Mouse (Mus musculus) spleen, embryonic (tissue): ENCODE data around the gene Abcd3.

Experiments used
- CTCF ChIA-PET: fragments of 350-600 bp; sonication (Branson Sonifier 250); formaldehyde crosslinking; loops from one replicate; lab custom pipeline; 2022; lab: Charles Lee

The Abcd3 gene

DNA sequence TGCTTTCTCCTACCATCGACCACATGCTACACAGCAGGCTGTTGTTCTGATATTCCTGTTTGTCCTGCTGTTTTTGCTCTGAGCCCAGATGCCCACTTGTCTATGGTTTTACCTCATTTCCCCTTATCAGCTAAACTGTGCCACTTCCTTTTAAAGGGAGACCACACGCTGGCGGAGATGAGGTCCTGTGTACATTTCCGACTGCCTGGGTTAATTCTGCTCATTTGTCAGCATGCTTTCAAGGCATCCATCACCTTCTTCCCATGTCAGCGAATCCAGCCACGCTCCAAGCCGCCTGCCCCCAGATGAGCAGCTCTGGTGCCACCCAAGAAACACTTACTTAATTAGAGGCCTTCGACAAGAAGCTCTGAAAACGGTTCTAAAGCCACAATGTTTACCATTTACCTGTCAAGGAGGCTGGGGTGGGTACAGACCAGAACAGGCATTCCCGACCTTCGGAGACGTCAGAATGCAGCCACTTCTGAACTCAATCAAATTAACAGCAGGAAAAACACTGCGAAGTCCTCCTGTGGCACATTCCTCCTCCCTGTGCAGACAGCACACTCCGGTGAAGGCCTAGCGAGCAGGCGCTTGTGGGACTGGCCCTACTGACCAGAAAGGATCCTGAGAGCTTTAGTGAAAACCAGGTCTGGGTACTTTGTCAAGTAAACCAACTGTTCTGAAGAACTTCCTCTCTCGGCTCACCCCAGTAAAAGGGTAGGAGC is 75.5 kb downstream of the Abcd3 start:
- CTCF ChIA-PET = interaction anchor here (0.7 kb wide), 1 partner anchor 203 kb away, joined by 3 read pairs; no protein-coding TSS in a partner anchor

DNA sequence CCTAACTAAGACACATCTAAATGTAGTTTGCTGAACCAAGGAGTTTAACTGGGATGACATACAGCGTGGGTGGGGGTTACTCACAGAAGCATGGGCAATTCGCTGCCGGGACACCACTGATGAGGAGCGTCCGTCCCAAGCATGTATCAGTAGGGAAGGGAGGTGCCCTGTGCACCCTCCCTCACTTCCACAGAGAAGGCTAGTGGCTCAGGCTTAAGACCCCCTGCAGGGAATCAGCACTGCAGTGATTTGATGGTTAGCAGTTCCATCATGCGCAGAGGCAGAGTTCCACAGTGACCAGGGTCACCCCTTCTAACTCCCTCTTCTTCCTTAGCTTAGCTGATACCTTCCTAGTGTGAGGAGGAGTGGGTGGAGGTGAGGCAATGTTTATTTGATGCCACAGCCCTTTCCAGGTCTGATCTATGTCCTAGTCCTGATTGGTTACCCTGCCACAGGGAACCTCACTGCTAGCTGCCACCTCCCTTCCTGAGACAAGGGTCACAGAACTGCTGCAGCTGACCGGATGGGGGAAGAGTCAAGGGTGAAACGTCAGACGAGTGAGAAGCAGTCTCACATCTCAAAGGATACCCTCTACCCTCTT is 76.3 kb downstream of the Abcd3 start:
- CTCF ChIA-PET = no interaction called here

DNA sequence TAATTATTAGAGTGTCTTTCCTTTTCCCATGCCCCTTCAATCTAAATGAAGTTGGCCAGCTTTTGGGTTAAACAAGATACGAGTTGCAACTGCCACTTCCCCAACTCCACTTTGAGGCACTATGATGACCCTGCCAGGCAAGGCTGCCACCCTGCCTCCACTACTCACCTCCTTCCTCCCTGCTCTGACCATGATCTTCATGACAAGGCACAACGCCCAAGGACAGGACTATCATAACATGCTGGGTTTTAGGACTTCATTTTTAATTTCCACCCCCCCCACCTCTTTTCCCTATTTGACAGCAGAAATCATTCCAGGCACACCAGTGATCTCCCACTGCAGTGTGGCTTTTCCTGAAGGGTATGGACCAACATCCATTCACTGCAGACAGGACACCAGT is 77.2 kb downstream of the Abcd3 start:
- CTCF ChIA-PET = interaction anchor here (0.5 to 0.6 kb wide), 2 partner anchors 149 to 443 kb away, joined by 3 to 5 read pairs; no protein-coding TSS in a partner anchor

DNA sequence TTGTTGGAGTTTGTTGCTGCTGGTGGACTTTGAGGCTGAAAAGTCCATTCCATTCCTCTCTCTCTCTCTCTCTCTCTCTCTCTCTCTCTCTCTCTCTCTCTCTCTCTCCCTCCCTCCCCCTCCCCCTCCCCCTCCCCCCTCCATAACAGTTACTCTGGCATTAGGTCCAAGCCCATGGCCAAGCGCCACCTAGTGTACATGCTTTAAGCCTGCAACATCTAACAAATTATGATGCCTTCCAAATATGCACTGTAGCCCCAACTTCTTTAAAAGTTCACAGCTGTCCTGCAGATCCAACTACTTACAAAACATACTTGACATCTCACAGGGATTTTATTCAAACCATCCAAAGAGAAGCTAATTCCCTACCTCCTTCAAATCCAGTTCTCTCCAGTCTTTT is 77.6 kb downstream of the Abcd3 start:
- CTCF ChIA-PET = interaction anchor here (0.5 to 0.8 kb wide), 4 partner anchors 150 to 556 kb away, joined by 3 to 6 read pairs (median 4); no protein-coding TSS in a partner anchor

DNA sequence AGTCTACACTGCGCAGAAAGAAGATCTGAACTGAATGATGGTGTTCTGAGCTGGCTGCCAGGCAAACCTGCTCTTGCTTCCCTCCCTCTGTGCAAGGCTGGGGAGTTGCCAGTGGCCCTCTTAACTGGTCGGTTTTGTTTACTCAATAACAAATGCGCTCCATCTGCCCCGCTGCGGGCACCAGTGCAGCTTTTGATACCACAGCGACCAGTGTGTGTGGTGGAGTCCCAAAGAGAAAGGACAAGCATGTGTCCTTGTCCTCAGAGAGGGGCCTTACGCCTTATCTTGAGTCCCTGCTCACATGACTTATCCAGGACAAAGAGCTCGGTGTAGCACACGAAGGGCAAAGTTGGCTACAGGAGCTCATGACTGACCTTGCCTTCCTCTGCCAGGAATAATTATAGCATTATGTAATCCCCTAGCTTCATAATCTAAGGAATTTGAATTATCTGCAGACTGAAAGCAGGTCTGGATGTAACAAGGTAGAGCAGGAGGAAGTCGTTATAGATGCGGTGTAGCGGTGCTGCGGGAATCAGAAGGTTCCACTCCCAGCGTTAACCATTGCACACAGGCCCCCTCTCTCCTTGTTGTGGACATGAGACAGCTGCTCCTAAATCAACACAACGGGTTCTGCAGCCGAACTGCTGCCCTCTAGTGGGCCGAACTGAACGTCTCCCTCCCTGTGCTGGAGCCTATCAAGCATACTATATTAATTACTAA is 78.9 kb downstream of the Abcd3 start:
- CTCF ChIA-PET = interaction anchor here (0.6 to 0.8 kb wide), 3 partner anchors 196 to 643 kb away, joined by 5 to 6 read pairs (median 6); no protein-coding TSS in a partner anchor

DNA sequence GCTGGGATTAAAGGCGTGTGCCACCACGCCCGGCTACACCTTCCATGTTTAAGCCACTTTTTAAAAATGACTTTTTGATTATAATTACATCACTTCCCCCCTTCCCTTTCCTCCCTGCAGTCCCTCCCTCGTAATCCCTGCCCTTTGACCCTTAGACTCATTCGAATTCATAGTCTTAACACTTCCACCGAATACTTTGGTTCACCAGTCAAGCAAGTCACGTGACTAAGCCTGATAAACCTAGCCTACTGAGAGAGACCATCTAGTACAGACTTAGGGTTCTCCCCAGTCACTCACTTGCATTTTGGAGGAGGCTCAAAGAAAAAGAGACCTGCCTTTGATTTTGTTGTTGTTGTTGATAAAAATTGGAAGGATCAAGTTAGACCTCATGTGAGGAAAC is 79.6 kb downstream of the Abcd3 start:
- CTCF ChIA-PET = no interaction called here

DNA sequence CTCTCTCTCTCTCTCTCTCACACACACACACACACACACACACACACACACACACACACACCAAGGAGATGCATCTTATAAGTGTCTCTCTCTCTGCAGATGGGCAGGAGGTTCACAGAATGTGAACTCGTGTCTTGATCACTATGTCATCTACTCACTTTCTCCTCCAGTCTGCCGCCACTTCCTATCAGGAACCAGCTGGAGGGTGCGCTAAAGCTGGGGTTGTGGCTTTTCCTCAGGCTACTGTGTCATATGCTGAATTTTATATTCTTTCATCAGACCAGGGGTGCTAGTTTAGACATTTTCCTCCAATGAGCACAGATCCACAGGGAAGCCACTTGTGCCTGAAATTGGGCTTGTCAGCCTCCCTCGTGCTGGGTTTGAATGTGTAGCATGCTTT is 85.4 kb downstream of the Abcd3 start:
- CTCF ChIA-PET = interaction anchor here (0.7 kb wide), 1 partner anchor 1161 kb away, joined by 3 read pairs; no protein-coding TSS in a partner anchor

DNA sequence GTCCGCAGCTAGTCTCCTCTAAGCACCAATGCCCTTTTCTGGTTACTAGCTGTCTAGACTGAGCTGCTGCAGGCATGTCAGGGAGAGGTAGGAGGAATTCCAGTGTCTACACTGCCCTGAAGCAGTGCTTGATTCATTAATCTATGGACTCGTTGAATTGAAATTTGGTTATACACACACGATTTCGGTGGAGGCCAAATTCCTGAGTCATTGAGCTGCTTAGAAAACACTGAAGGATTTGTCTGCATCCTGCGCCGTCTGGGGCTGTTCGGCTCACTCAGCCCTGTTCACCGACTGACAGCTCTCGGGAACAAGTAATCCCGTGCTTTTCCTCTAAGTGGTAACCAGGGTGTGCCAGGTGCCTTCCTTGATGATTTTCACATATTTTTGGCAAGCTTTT is 89.5 kb downstream of the Abcd3 start:
- CTCF ChIA-PET = no interaction called here

DNA sequence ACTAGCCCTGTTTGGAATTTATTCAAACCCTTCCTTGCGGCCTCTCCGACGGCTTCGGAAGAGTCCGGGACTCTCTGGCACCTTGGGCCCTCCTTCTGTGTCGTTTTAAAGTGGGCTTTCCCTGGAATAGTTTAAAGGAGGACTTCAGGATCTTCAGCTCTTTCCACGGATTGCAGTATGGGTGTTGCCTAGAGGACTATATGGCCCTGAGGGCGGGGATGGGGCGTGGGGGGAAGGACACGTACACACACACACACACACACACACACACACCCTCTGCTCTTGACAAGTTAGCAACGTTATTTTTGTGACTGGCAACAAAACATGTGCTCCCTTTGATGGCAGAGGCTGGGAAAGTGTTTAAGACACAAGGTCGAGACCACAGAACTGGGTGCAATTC is 90.5 kb downstream of the Abcd3 start:
- CTCF ChIA-PET = interaction anchor here (0.7 kb wide), 1 partner anchor 388 kb away, joined by 3 read pairs; no protein-coding TSS in a partner anchor

DNA sequence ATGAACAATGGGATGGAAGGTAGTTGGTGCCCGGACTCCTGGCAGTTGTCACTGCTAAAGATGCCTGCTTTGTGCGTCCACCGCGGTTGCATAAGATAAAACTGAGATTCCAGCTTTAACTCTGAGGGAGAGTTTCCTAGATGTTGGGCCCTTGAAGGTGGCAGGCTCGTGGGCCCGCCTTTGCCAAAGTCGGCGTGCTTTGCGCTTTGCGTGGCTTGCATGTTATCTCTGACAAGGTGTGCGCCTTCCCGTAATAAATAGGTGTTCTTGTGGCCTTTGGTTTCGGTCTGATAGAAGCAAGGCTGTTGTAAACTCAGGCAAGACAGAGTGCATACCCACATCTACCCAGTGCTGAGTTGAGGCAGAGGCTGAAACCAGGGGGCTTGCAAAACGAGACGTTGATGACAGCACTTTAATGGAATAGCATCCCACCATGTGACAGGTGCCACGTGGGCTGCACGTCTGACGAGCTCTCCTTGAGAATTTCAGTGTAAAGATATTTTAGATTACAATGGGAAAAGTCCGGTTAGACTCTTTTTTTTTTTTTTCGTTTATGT is 91.1 kb downstream of the Abcd3 start:
- CTCF ChIA-PET = no interaction called here

DNA sequence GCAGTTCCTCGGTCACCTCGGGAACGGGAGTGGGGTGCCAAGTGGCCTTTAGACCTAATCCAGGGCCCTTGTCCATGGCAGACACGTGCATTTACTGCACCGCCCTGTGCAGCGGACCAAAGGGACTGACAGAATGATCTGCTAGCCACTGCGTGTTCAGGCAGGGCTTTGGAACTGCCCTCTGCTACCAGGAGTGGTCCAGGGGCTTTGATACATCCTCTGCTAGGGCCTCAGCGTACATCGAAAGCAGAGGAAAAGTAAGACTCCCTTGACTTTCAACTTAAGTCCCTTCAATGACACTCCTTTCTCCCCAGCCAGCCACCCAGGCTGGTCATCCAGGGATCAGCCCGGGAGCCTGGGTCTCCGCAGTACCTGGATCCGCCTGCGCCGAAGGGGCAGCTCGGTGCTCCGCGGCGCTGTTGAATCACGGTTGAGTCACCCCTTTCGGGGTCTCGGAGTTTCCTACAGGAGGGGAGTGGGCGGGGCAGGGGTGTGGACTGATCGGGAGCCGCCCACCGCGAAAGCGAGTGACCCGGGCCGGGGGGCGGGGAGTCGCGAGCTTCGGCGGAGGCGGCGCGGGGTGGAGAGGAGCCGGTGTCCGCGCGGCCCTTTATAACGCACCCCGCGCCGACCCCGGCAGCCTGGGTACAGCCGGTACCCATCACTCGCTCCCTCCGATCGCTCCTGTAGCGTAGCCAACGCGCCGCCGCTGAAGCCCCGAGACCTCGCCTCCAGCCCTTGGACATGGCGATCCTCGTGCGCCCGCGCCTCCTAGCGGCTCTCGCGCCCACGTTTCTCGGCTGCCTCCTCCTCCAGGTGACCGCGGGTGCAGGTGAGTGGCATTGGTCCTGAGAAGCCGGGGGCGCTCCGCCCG is 91.9 kb downstream of the Abcd3 start, which contains the start of gene F3:
Gene F3, plus strand, starts transcription at position 567 of the 874 bp plus-strand sequence.
- CTCF ChIA-PET = interaction anchor here (0.5 kb wide), 1 partner anchor 141 kb away, joined by 3 read pairs; no protein-coding TSS in a partner anchor

DNA sequence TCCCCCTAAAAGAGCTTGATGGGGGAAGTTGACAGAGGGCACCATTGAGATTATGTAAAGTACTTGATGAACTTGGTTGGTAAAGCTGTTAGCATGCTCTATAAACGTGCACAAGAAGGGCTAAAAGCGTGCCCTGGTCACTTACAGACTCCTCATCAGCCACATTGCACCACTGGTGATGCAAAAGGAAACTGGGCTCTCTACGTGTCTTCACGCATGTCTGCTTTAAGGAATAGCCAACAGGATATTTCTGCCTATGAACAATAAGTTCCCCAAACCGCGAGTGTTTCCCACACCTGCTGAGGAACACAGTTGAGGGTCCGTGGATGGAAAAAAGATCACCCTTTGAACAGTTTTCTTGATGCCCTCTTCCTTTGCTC is 93.4 kb downstream of the Abcd3 start:
- CTCF ChIA-PET = no interaction called here

DNA sequence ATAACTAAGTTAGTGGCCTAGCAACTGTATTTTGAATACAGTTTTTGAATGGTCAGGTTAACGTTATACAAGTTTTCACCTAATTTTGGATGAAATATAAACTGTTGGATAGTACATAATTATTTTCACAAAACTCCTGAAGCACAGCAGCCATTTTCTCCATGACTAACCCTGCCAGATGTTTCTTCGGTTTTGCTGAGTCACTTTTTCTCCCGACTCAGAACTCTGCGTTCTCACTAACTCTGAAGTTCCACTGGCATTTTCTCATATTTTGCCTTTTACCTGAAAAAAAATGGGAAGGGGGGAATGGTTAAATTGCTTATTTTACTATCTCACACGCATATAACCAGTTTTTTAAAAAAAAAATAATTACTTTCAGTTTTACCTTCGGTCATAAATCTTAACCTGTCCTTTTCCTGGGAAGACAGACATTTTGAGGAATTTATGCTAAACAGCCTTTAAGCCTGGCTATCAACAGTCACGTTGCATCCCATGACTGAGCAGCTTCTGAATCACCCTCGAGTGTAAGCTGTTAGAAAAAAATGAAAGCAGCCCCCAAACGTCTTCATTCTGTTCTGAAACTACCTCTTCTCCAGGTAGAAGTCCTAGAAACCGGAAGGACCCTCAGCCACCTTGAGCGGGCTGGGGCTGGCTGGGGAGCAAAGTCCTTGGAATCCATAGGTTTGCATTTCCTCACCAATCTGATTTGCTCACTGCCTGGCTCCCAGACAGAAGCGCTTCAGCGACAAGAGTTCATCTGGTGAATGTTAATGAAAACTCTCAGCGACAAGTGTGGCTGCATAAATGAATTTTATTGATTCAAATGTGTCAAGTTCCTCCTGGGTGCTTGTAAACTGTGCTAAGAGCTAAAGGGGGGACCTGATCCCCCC is 94.1 kb downstream of the Abcd3 start:
- CTCF ChIA-PET = no interaction called here

DNA sequence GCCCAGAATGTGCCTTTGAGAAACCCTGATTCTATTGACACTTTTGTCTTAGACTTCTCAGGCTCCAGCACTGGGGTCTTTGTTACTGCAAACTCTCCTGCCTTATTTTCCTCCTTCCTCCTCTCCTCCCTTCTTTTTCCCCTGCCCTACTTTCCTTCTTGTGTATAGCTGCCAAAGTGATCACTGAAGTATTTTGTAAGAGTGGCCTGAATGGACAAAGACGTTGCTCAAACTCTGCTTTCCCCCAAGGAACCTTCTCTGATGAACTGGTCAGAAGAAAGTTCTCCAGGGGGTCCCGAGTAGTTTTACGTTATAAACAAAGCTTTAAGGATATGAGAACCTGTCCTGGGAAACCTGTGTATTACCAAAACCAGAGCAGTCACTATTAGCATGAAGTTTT is 95.4 kb downstream of the Abcd3 start:
- CTCF ChIA-PET = no interaction called here

DNA sequence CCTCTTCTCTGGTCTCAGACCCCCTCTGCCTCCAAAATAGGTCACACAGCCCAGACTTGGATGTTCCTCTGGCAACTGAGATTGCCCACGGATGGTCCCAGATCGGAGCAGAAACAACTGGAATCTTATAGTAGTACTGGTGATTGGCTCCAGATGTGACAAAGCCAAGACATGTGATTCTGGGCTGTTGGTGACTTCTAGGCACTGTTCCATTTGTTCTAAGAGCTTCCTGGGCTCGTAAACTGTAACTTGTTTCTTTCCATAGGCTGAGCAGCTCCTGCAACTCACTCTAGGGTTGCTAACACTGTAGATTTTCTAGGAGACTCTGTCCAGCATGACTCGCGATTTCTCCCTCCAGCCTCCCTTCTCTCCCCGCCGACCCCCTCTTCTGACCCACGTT is 96.4 kb downstream of the Abcd3 start:
- CTCF ChIA-PET = no interaction called here

DNA sequence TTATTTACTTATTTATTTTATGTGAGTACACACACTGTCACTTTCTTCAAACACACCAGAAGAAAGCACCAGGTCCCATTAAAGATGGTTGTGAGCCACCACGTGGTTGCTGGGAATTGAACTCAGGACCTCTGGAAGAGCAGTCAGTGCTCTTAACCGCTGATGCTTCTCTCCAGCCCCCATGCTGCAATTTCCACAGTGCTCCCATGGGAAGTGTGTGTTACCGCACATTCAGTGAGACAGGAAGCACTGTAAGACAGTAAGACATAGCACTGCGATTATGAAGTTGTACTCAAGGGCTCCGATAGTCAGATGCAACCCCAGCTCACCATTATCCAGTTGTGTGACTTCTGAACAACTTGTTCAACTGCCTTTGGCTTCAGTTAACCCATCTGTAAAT is 98.6 kb downstream of the Abcd3 start:
- CTCF ChIA-PET = interaction anchor here (0.5 kb wide), 1 partner anchor 50 kb away, joined by 12 read pairs; no protein-coding TSS in a partner anchor

DNA sequence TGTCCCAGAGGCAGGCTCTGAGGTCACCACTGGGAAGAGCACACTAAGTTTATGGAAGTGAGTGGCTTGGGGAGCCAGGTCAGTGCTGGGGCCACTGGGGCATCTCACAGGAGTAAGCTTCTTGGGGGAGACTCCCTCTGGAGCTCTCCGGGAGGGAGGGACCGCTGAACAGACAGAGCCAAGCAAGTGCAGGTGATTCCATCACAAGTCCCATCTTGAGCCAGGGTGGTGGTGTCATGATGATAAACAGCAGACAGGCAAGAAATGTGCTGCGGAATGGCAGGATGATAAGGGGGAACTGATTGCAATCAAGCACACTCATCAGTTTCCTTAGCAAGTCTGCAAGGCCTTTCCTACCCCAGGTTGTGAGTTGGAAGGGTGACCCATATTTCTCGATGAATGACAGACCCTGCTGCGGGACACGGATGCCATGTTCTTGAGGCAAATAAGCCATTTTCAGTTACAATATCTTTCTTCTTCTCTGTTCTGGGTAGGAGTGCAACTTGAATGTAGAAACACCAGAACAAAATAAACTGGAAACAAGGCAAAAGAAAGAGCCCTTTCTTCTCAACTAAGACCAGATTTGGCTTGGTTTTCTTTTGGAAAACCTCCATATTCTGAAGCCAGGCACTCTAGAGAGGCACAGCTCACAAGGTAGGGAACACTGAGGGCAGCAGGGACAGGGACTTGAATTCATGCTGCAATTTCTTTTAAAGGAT is 99.2 kb downstream of the Abcd3 start:
- CTCF ChIA-PET = no interaction called here

DNA sequence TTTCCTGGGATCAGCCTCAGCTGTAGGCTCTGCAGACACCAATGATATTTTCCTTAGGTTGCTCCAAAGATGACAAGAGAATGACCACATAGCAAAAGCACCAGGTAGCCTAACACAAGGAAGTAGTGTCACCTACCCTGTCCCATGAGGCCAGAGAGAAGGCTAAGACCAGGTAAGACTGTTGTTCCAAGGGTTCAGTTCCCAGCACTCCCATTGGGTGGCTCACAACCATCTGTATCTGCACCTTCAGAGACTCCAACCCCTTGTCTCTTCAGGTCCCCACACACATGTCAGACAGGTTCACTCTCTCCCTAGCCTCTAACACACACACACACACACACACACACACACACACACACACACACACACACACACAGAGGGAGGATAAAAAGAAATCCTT is 99.8 kb downstream of the Abcd3 start:
- CTCF ChIA-PET = no interaction called here

DNA sequence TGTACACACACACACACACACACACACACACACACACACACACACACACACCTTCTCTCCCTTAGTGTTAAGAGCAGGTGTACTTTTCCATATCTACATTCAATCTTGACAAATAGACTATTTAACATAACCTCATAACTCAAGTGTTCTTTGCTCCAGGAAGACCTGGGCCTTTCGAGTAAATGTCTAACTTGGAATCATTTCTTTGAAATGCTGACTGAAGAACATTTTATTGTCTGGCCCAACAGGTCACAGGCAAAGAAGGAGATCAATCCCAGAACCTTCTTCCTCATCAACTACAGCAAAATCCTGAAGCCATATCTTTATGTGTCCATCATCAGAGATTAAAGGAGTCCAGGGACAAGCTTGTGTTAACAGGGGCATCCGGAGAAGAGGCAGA is 100.6 kb downstream of the Abcd3 start:
- CTCF ChIA-PET = no interaction called here
